In the genomic region with DNA sequence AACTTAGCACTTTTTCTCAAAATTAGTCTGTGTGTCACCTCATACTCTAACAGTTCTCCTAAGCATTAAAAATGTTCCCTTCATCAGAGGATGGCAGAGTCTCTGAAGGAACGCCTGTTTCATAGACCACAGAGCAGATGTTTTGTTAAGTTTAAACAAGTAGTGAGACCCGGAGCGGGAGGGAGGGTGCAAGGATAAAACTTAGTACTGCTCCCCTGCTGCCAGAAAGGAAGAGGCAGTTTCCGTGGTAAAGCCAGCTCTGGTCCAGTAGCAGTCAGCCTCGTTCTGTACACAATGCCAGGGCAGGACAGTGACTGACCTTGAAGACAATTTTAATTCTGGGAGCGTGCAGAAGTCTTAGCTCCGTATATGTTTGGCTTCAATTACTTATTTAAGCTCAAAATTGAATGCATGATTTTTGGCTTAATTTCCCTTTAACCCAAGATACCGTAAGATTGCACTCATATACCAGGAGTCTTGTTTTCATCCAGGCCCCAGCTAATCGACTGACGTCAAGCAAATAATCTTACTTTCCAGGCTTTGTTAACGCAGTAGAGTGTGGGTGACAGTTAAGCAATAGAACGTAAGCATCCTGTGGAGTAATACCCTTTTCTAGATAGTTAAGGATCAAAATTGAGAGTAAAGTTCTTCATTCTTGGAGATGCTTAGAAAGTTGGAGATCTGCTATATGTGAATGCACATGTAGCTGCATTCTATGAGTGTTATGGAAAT, we compare ENCODE assay signal across 26 mouse cellular contexts. TPM values are rescaled to one million over a fixed set of nuclear protein-coding genes. Genes with fewer than 3 reads are reported as not detected.
DNase-seq lines count a peak whose midpoint lies in the region; ATAC-seq and TF ChIP-seq lines count a peak whose summit lies in the region.
"Had no signal": no experiment of that assay in that cellular context is flagged by ENCODE, and none has a peak within 500 bp of the region (broad histone marks: within the 10 kb centered on the region; RNA-seq: fewer than 3 reads in every experiment).

No protein-coding gene starts in this region.

- H3K27me3 ChIP-seq in thymus, adult 2 months (ENCODE audit: control insufficient read depth, insufficient read depth, low read length), result no peaks in the 10 kb centered on the region
- no peaks in the 10 kb centered on the region for H3K27me3 ChIP-seq in forebrain, postnatal 0 days (ENCODE audit: insufficient read depth, low read length)
- H3K27me3 ChIP-seq in intestine, embryonic 16.5 days (replicated peaks; ENCODE audit: control insufficient read depth, insufficient read depth, low read length), result no peaks in the 10 kb centered on the region
- H3K27me3 ChIP-seq: CH12.LX; forebrain, embryonic 13.5 days; intestine, embryonic 15.5 days; liver, embryonic 15.5 days; lung, embryonic 15.5 days had no signal

- H3K9ac ChIP-seq in forebrain, postnatal 0 days, result no peak overlapping the region
- H3K9ac ChIP-seq in intestine, embryonic 16.5 days (ENCODE audit: low read depth, low read length), result no peak overlapping the region
- H3K9ac ChIP-seq: forebrain, embryonic 13.5 days; intestine, embryonic 15.5 days; liver, embryonic 15.5 days; lung, embryonic 15.5 days had no signal

- DNase-seq in thymus, adult 2 months, result peak; percentile 40
- no peak for DNase-seq in thymus, adult 18-20 months
- DNase-seq in thymus, postnatal 0 days (ENCODE audit: low spot score), result peak; percentile 59
- DNase-seq in forebrain, postnatal 0 days, result no peak
- no peak for DNase-seq in gastrocnemius, adult 8-10 months (ENCODE audit: low spot score in 2 of 2)
- DNase-seq: adrenal gland, adult 8-10 months; B cell, adult 2 months; cerebellum, adult 11 months; cerebellum, adult 9-10 months; cerebellum, postnatal 36 days; gastrocnemius, postnatal 36 days; heart, postnatal 14 days; kidney, adult 8-10 months; kidney, postnatal 4 days; layer of hippocampus, postnatal 36 days; left cerebral cortex, postnatal 4 days; midbrain, embryonic 14.5 days had no signal

- ATAC-seq in hematopoietic stem cell, adult 5-6 weeks (replicated peaks in 1 of 2; ENCODE audit: insufficient read depth in 1 of 2, low FRiP score in 2 of 2, low TSS enrichment in 1 of 2, low read depth in 1 of 2, poor library complexity in 2 of 2, severe bottlenecking in 2 of 2), result peak; percentile 86 to 89
- ATAC-seq in forebrain, postnatal 0 days, result no peak
- ATAC-seq in intestine, embryonic 16.5 days, result no peak
- ATAC-seq: forebrain, embryonic 13.5 days; hindbrain, postnatal 0 days; intestine, embryonic 15.5 days had no signal

- TF ChIP-seq CTCF in thymus, adult 2 months (IDR thresholded peaks at IDR 0.05; ENCODE audit: borderline replicate concordance, control insufficient read depth, extremely low read depth, insufficient read depth, low read length, poor library complexity), result no peak
- no peak for TF ChIP-seq CTCF in forebrain, postnatal 0 days (IDR thresholded peaks at IDR 0.05; ENCODE audit: low read depth)

- H3K27ac ChIP-seq in thymus, adult 2 months (ENCODE audit: control insufficient read depth, insufficient read depth, low read length), result peak overlapping the region; percentile 19
- no peak overlapping the region for H3K27ac ChIP-seq in forebrain, postnatal 0 days (ENCODE audit: low read depth, low read length)
- no peak overlapping the region for H3K27ac ChIP-seq in intestine, embryonic 16.5 days (ENCODE audit: low read length)
- H3K27ac ChIP-seq: forebrain, embryonic 13.5 days; hindbrain, postnatal 0 days; intestine, embryonic 15.5 days; kidney, postnatal 0 days; liver, embryonic 15.5 days; lung, embryonic 15.5 days had no signal

- TF ChIP-seq POLR2A in thymus, adult 2 months (IDR thresholded peaks at IDR 0.05; ENCODE audit: control insufficient read depth, extremely low read depth, insufficient read depth, low read length, poor library complexity), result no peak

- H3K4me2 ChIP-seq in forebrain, postnatal 0 days (ENCODE audit: low read depth), result no peak overlapping the region
- no peak overlapping the region for H3K4me2 ChIP-seq in intestine, embryonic 16.5 days (ENCODE audit: low read depth, low read length)
- H3K4me2 ChIP-seq: forebrain, embryonic 13.5 days; intestine, embryonic 15.5 days; liver, embryonic 15.5 days; lung, embryonic 15.5 days had no signal

- 0 out of 2 replicates have a peak, but pooled peaks cover 4% of the 10 kb centered on the region for H3K36me3 ChIP-seq in thymus, adult 2 months (ENCODE audit: control insufficient read depth, insufficient read depth, low read length)
- H3K36me3 ChIP-seq in forebrain, postnatal 0 days (ENCODE audit: insufficient read depth), result no peaks in the 10 kb centered on the region
- no peaks in the 10 kb centered on the region for H3K36me3 ChIP-seq in intestine, embryonic 16.5 days (ENCODE audit: control insufficient read depth, insufficient read depth, low read length)
- H3K36me3 ChIP-seq: intestine, embryonic 15.5 days; liver, embryonic 15.5 days; lung, embryonic 15.5 days had no signal

- H3K4me1 ChIP-seq in thymus, adult 2 months (replicated peaks; ENCODE audit: control insufficient read depth, insufficient read depth, low read length), result peaks cover 8% of the 10 kb centered on the region
- H3K4me1 ChIP-seq in forebrain, postnatal 0 days (ENCODE audit: insufficient read depth), result no peaks in the 10 kb centered on the region; the same call in 1 of the 2 replicates
- no peaks in the 10 kb centered on the region; the same call in 1 of the 2 replicates for H3K4me1 ChIP-seq in intestine, embryonic 16.5 days (ENCODE audit: control insufficient read depth, insufficient read depth, low read length)
- H3K4me1 ChIP-seq: intestine, embryonic 15.5 days; lung, embryonic 15.5 days had no signal

- H3K9me3 ChIP-seq in forebrain, postnatal 0 days (ENCODE audit: low read length), result no peaks in the 10 kb centered on the region
- no peaks in the 10 kb centered on the region for H3K9me3 ChIP-seq in intestine, embryonic 16.5 days (ENCODE audit: control insufficient read depth, low read length)
- H3K9me3 ChIP-seq: intestine, embryonic 15.5 days; liver, embryonic 15.5 days; lung, embryonic 15.5 days had no signal

- H3K4me3 ChIP-seq in thymus, adult 2 months (ENCODE audit: control insufficient read depth, insufficient read depth, low read length), result no peak overlapping the region
- H3K4me3 ChIP-seq in forebrain, postnatal 0 days (ENCODE audit: low read depth, low read length), result no peak overlapping the region
- H3K4me3 ChIP-seq in intestine, embryonic 16.5 days (ENCODE audit: low read length), result no peak overlapping the region
- H3K4me3 ChIP-seq: forebrain, embryonic 13.5 days; intestine, embryonic 15.5 days; liver, embryonic 15.5 days; lung, embryonic 15.5 days had no signal

- 38% methylated on average over 12 of the region's 12 CpGs for WGBS in thymus, adult 2 months
- WGBS in forebrain, postnatal 0 days, result 75% methylated on average over 12 of the region's 12 CpGs
- 69% methylated on average over 12 of the region's 12 CpGs for WGBS in intestine, embryonic 16.5 days

RNA-seq across cellular contexts. Expression of a gene that starts 42.7 kb away (rescaled TPM):
- polyA plus RNA-seq in thymus, adult 2 months (2012; rRNA removed), result 115 and 125 TPM in 2 replicates
- total RNA-seq in hematopoietic stem cell, adult 5-6 weeks (2017), result 108 and 117 TPM in 2 replicates
- 240 and 282 TPM in 2 replicates for polyA plus RNA-seq in thymus, postnatal 0 days (2015; fragmentation: Nextera tagmentation; extraction: Ambion mirVana)
- 167 and 234 TPM in 2 replicates for total RNA-seq in forebrain, postnatal 0 days (2014; rRNA removed)
- polyA plus RNA-seq in forebrain, postnatal 0 days (2015; fragmentation: Nextera tagmentation; extraction: Ambion mirVana), result 249 and 268 TPM in 2 replicates
- 65.1 and 78.7 TPM in 2 replicates for polyA plus RNA-seq in intestine, embryonic 16.5 days (2015; fragmentation: Nextera tagmentation; extraction: Ambion mirVana)
- 10 to 100 TPM; 15.5 to 21.7 (median 17.8) TPM for total RNA-seq in gastrocnemius, adult 8-10 months (2022)

Comparison
In these comparisons a context has a peak if more than half of its experiments do, and no peak if none do; other contexts are left out.
1. DNase-seq: peak in thymus, adult 2 months (single experiment) and thymus, postnatal 0 days (single experiment); none in thymus, adult 18-20 months (0 of 2), forebrain, postnatal 0 days (single experiment) and gastrocnemius, adult 8-10 months (0 of 2).
2. ATAC-seq: peak in hematopoietic stem cell, adult 5-6 weeks (2 of 2); none in forebrain, postnatal 0 days (single experiment) and intestine, embryonic 16.5 days (single experiment).